Mouse (Mus musculus) CH12F3 (cell line): ENCODE measurements around the gene Tmem147.

Source experiments
- in situ Hi-C: fragments of 300-500 bp; cut with MboI; formaldehyde crosslinking; loops from 2 replicates; pipeline ENCODE4 v1.14.3; 2020; ENCODE audit warnings: low sequenced_read_pairs

Tmem147 gene

DNA sequence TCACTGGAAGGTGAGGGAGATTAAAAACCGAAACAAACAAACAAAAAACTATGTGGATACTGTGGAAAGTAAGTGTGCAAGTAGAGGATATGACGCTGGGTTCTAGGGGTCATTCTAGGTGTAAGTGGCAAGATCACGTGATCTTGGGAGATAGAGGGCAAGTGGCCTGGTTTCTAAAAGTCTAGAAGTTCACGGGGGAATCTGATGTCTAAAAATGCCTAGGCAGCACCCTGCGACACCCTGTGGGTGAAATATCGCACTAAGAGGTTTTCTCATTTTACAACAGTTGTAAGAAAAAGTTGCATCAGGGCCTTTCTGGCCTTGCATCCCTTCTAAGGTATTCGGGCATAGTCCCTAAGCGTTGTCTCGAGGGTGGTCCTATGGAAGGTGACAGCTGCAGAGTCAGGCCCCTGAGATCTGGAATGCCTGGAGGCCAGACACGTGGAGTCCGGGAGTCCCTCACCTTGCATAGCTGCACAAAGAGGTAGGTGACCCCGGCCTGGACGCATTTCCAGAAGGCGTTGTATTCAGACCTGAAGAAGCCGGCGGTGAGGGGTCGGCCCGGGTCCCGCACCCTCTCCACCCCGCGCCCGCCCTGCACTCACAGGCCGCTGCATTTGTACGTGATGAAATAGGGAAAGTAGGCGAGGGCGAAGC, 473 bp downstream of the Tmem147 start:
- in situ Hi-C loops, result no loop called here

DNA sequence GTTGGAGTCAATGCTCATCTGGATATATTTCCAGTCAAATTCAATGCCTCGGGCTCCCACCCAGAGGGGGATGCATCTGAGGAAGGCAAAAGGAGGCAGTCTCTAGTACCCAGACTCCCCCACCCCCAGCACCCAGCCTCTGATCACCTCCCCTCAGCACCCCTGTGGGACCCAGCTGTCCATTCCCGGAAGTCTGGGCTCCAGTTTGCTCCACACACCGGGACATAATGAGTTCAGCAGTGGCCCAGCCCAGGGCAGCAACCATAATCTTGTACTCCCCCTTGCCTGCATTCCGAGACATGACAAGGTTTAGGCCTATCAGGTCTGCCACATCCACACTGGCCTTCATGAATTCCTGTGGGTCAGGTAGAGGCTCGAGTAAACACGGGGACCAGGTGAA, 1.1 kb downstream of the Tmem147 start:
- in situ Hi-C loops, result no loop called here

DNA sequence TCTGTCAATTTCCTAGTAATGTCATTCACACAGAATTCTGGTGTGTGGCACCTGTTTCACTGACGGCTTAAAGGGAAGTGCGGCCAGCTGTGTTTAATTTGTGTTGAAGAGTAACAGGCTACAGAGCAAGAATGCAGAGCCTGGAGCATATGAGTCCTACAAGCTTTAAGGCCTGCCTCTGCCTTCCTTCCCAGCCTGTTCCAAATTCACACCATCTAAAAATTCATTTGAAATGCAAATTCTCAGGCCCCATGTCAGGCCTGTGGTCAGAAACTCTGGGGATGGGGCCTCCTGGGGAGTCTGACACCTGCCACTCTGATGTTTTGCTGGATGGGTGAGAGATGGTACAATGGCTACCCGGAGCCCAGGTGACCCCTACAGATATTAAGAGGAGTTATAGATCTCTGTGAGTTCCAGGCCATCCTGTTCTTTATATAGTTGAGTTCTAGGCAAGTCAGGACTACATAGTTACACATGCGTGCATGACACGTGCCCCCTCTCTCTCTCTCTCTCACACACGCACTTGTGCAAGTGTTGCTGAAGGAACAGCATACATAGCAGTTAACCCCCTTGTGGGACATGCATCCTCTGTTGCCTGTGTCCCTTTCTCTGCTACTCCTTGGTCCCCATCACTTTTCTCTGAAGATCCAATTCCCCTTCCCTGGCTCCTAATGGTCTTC, 5.9 kb downstream of the Tmem147 start:
- in situ Hi-C loops, result no loop called here

DNA sequence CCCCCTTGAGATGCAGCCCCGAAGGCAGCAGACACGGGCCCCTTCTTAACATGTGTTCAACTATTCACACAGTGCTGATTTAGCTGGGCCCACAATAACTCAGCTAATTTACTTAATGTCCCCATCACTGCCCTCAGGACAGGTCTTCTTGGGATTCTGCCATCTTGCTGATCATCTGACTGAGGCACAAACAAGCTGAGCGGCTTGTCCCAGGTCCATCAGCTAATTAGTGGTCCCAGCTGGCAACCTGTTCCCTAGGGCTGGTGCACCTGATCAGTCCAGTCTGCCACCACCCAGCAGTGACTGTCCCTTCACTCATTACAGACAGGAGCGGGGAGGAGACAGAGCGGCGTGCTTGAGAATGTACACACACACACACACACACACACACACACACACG, 8.1 kb downstream of the Tmem147 start:
- in situ Hi-C loops, result no loop called here

DNA sequence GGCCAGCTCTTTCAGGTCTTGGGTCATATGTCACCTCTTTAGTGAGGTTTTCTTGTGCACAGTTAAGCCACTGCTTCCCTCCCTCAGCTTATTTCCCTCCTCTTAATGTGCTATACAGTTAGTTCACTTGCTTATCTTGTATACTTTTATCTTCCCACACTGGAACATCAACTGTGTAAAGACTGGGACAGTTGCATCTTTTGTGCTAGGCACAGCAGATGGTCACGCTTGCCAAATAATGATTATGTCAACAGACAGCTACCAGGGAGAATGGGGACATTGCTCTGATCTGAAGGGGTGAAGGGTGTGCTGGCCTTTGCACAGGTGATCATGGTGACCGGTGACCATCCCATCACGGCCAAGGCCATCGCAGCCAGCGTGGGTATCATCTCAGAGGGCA, 9.7 kb downstream of the Tmem147 start:
- in situ Hi-C loops, result no loop called here

DNA sequence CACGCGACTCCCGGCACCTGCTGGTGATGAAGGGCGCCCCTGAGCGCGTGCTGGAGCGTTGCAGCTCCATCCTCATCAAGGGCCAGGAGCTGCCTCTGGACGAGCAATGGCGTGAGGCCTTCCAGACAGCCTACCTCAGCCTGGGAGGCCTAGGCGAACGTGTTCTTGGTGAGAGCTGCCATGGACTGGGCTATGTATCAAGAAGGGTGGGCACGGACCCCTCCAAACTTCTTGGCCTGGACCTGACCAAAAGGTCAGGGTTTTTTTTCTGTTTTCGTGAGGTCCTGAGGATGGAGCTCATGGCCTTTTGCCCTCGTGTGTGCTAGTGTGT, 11.7 kb downstream of the Tmem147 start:
- in situ Hi-C loops, result no loop called here

DNA sequence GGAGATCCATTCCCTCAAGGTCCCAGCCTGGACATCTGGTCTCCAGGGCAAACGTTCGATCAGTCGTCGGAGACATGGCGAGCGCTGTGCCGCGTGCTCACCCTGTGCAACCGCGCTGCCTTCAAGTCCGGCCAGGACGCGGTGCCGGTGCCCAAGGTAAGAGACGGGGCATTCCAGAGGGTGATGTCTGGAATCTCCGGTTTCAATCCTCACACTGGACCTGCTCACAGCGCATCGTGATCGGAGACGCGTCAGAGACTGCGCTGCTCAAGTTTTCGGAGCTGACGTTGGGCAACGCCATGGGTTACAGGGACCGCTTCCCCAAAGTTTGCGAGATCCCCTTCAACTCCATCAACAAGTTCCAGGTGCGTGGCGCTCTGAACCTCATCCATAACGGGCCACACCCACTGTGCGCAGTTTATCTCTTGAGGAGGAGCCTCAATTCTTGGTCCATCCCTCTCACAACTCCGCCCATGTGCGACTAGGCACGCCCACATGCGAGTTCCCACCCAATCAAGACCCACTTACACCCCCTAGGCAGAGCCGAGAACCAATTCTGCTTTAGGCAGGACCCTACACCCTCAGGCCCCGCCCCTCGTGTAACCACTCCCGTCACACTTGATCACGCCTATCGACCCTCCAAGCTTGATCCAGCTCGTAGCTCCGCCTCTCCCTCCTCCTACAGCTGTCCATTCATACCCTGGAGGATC, 12.2 kb downstream of the Tmem147 start:
- in situ Hi-C loops, result no loop called here

DNA sequence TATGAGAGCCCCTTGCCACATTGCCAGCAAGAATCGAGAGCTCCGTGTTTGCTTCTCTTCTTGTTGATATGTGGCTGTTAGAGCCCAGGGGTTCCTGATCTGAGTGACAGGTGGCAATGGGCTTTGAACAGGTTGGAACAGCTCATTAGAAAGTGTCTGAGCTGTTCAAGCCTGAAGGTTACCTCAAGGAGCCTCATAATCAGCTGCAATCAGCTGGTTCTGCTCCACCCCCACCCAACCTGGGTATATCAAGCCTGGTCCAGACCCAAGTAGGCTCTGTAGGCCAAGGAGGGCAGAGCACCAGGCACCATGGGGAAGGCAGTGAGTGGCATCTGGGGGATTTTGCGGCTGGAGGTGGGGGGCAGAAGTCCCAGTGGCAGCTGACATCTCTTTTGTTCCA, 17.4 kb downstream of the Tmem147 start, which contains the start of gene Atp4a:
Gene Atp4a, plus strand, starts transcription at position 268 of the 400 bp plus-strand sequence.
- in situ Hi-C loops, result no loop called here

DNA sequence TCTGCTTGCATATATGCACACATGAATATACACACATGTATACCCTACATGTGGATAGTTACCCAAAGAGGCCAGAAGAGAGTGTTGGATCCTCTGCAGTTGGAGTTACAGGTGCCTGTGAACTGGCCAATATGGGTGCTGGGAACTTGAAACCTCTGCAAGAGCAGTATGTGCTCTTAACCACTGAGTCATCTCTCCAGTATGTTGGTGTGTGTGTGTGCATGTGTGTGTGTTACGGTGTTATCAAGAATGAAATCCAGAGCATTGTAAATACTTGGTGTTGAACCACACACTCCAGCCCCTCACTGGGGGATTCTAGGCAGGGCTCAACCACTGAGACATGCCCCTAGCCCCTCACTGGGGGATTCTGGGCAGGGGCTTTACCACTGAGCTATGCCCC, 21.9 kb downstream of the Tmem147 start:
- in situ Hi-C loops, result no loop called here

DNA sequence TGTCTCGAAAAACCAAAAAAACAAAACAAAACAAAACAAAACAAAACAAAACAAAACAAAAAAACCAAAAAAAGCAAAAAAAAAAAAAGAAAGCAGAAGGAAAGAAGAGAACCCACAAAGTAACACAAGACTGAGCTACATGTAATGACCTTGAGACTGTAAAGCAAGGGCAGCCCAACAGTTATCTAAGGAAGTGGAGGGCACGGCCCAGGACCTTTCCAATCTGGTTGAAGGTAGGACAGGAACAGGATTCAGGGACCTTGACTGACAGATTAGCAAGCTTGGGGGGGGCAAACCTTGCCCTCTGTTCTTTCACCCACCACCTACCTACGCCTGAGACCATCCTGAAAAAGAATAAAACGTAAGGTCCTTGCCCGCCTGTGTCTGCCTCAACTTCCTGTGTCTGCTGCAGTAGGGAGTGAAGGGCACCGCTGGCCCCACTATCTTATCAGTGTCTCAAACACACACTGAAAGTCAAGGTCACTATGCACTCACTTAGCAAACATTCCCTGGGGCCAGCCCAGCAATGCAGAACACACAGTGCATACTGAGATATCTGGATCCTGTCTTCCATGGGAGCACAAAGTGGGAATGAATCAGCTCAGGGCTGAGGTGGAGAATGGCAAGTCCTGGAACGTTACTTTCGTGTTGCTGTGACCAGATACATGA, 23.0 kb downstream of the Tmem147 start:
- in situ Hi-C loops, result no loop called here

DNA sequence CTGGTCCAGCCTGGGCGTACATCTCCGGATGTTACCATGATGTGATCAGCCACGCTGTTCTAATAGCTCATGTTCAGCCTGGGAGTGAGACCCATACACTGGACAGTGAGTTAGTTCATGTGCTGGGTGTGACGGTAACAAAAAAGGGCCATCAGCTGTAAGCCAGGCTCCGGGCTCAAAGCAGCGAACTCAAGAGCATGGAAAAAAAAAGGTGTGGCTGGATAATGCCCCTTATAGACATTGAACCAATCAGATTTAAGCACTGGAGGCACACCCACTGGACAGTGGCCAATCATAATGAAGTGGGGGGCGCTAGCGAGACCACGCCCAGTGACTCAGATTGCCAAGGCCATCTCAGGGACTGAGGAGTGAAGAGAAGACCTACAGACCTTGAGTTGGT, 30.8 kb downstream of the Tmem147 start, which contains the start of gene 2200002J24Rik:
Gene 2200002J24Rik, plus strand, starts transcription at position 338 of the 400 bp plus-strand sequence.
- in situ Hi-C loops, result no loop called here

DNA sequence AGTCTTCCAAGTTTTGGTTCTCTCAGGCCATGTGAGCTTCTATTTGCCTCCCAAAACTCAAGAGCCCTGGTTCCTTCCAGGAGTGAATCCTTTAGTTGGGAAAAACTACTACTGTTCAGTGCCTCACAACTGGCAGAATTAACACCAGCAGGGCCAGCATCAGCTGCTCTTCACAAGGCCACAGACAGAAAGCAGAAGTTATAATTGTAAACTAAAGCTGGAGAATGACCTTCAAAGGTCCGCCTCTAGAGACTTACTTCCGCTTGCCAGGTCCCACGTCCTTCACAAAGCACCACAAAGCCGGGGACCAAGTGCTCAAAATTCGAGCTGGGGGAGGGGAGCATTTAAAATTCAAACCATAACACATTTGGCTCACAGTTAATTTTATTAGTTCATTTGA, 31.2 kb downstream of the Tmem147 start:
- in situ Hi-C loops, result no loop called here

DNA sequence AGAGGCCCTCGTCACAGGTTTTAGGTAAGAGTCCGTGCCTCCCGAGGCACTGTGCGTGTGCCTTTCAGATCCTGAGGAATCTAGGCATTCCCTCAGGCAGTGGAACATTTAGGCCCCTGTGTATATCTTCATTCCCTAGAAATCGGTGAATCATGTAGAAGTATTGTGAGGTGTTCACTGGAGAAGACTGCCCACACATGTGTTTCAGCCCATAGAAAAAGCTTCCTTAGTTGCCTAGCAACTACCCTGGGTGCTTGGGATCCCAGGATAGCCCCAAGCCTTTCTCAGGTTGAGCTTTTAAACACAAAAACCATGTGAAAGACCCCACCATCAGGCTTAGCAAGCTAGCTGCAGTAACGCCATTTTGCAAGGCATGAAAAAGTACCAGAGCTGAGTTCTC, 41.0 kb downstream of the Tmem147 start:
- in situ Hi-C loops, result no loop called here

DNA sequence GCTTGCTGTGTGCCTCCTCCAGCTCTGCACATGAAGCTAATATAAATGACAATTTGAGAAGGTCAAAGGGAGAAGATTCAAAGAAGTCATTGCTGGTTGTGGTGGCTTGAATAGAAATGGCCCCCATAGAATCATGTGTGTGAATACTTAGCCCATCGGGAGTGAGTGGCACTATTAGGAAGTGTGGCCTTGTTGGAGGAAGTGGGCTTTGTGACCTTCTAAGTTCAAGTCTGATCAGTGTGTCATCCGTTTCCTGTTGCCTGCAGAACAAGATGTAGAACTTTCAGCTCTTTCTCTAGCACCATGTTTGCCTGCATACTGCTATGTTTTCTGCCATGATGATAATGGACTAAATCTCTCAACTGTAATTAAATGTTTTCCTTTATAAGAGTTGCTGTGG, 45.9 kb downstream of the Tmem147 start:
- in situ Hi-C loops, result no loop called here

DNA sequence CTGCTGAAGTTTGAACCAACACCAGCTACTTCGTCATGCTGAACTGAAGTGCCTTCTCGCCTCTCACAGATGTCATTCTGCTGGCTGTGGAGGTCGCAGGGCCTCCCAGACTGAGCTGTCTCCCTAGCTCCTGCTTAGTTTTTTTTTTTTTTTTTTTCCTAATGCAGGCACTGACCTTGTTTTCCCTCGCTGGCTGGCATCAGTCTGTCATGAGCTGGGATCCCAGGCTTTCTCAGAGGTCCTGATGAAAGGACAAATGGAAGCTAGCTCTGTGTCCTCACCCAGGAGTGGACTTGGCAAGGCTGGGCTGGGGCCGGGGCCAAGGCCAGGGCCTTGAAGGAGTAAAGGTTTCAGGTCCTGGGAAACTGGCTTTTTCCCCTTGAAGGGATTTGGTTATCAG, 47.4 kb downstream of the Tmem147 start:
- in situ Hi-C loops, result no loop called here

DNA sequence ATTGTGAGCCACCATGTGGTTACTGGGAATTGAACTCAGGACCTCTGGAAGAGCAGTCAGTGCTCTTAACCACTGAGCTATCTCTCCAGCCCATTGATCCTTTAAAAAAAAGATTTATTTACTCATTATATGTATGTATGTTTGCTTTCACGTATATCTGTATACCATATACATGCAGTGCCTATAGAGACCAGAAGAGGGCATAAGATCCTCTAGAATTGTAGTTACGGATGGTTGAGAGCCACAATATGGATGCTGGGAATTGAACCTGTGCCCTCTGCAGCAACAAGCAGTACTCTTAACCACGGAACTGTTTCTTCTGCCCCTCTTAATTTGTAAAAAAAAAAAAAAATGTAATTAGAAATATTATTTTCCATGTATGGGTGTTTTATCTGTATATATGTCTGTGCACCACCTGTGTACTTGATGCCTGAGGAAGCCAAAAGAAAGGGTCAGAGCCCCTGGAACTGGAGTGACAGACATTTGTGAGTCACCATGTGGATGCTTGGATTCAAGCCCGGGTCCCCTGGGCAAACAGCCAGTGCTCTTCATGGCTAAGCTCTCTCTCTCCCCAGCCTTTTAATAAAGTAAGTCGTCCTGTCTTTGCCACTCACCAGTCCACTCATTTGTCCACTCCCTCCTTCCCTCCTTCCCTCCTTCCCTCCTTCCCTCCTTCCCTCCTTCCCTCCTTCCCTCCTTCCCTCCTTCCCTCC, 50.9 kb downstream of the Tmem147 start:
- in situ Hi-C loops, result no loop called here
